ENCODE assay signal across 9 mouse cellular contexts in the genomic region with DNA sequence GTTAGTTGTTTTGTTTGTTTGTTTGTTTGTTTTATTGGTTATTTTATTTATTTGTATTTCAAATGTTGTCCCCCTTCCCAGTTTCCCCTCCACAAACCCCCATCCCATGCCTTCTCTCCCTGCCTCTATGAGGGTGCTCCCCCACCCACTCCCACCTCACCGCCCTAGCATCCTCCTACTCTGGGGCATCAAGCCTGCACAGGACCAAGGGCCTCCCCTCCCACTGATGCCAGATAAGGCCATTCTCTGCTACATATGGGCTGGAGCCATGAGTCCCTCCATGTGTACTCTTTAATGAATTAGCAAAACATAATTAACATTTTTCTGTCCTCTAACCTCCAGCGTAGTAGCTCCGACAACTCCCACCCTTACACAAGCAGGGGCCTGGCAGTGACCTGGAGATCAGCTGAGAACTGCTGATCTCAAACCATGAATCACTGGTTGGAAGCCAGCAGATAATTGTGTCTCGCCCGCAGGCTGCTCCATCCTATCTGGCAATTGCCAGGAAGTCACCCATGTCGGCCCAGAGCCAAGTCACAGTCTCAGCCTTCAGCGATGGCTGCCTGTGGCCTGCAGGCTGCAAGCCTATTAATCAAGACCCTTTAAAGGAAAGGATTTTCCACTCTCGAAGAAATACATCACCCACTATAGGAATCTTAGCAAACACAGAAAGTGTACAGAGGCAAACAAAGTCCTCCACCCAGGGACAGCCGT.
DNase-seq lines count a peak whose midpoint lies in the region; ATAC-seq and TF ChIP-seq lines count a peak whose summit lies in the region.
"Had no signal": no experiment of that assay in that cellular context is flagged by ENCODE, and none has a peak within 500 bp of the region (broad histone marks: within the 10 kb centered on the region; RNA-seq: fewer than 3 reads in every experiment).

No protein-coding gene starts in this region.

- H3K4me1 ChIP-seq in heart, embryonic 11.5 days (ENCODE audit: control insufficient read depth, insufficient read depth, low read length) = peaks cover 21% of the 10 kb centered on the region
- peaks cover 2 to 3% of the 10 kb centered on the region in 2 experiments; a peak in 3 of 4 replicates for H3K4me1 ChIP-seq in MEL (ENCODE audit: control insufficient read depth in 1 of 2, insufficient read depth in 2 of 2, low read length in 2 of 2)
- peaks cover 13% of the 10 kb centered on the region for H3K4me1 ChIP-seq in hindbrain, embryonic 16.5 days (ENCODE audit: control insufficient read depth, insufficient read depth, low read depth, low read length)
- H3K4me1 ChIP-seq in thymus, adult 2 months (replicated peaks; ENCODE audit: control insufficient read depth, insufficient read depth, low read length) = no peaks in the 10 kb centered on the region
- H3K4me1 ChIP-seq: megakaryocyte, embryonic 14.5 days had no signal

- WGBS in heart, embryonic 11.5 days (ENCODE audit: insufficient replicate concordance) = 50% methylated on average over 9 of the region's 9 CpGs
- WGBS in hindbrain, embryonic 16.5 days = 46% methylated on average over 9 of the region's 9 CpGs
- 80% methylated on average over 9 of the region's 9 CpGs for WGBS in thymus, adult 2 months

- no peak overlapping the region for H3K4me3 ChIP-seq in heart, embryonic 11.5 days (ENCODE audit: low read depth, low read length)
- no peak overlapping the region for H3K4me3 ChIP-seq in MEL (ENCODE audit: control insufficient read depth in 1 of 2, insufficient read depth in 1 of 2, low read depth in 2 of 2, low read length in 2 of 2)
- H3K4me3 ChIP-seq in hindbrain, embryonic 16.5 days (ENCODE audit: low read length) = no peak overlapping the region
- H3K4me3 ChIP-seq in thymus, adult 2 months (ENCODE audit: control insufficient read depth, insufficient read depth, low read length) = no peak overlapping the region
- H3K4me3 ChIP-seq: megakaryocyte, embryonic 14.5 days had no signal

- no peaks in the 10 kb centered on the region for H3K79me2 ChIP-seq in MEL (ENCODE audit: control insufficient read depth, insufficient read depth, low read length, poor library complexity)

- H3K36me3 ChIP-seq in heart, embryonic 11.5 days (ENCODE audit: control insufficient read depth, insufficient read depth, low read length) = no peaks in the 10 kb centered on the region
- no peaks in the 10 kb centered on the region for H3K36me3 ChIP-seq in MEL (ENCODE audit: control insufficient read depth in 1 of 2, insufficient read depth in 2 of 2, low read length in 2 of 2)
- H3K36me3 ChIP-seq in hindbrain, embryonic 16.5 days (ENCODE audit: control insufficient read depth, insufficient read depth, low read length) = no peaks in the 10 kb centered on the region
- no peaks in the 10 kb centered on the region for H3K36me3 ChIP-seq in thymus, adult 2 months (ENCODE audit: control insufficient read depth, insufficient read depth, low read length)

- TF ChIP-seq CTCF in MEL (IDR thresholded peaks at IDR 0.05 in 2 of 3, conservative IDR thresholded peaks at IDR 0.05 in 1 of 3; ENCODE audit: control insufficient read depth in 1 of 3, insufficient read depth in 1 of 3, low read depth in 2 of 3, low read length in 3 of 3, poor library complexity in 1 of 3, severe bottlenecking in 1 of 3) = no peak
- TF ChIP-seq CTCF in thymus, adult 2 months (IDR thresholded peaks at IDR 0.05; ENCODE audit: borderline replicate concordance, control insufficient read depth, extremely low read depth, insufficient read depth, low read length, poor library complexity) = no peak

- no peak overlapping the region for H3K9ac ChIP-seq in heart, embryonic 11.5 days (ENCODE audit: low read depth, low read length)
- no peak overlapping the region for H3K9ac ChIP-seq in MEL (ENCODE audit: control insufficient read depth, low read depth, low read length, poor library complexity, severe bottlenecking)
- H3K9ac ChIP-seq in hindbrain, embryonic 16.5 days (ENCODE audit: low read depth, low read length) = no peak overlapping the region

- no peak for TF ChIP-seq EP300 in MEL (IDR thresholded peaks at IDR 0.05; ENCODE audit: low read depth in 1 of 2, low read length in 2 of 2)

- peaks cover 6% of the 10 kb centered on the region; the same call in 1 of the 2 replicates for H3K27me3 ChIP-seq in heart, embryonic 11.5 days (ENCODE audit: control insufficient read depth, insufficient read depth, low read length)
- H3K27me3 ChIP-seq in MEL (ENCODE audit: control insufficient read depth in 1 of 2, insufficient read depth in 2 of 2, low read length in 2 of 2) = no peaks in the 10 kb centered on the region
- no peaks in the 10 kb centered on the region for H3K27me3 ChIP-seq in hindbrain, embryonic 16.5 days (replicated peaks; ENCODE audit: control insufficient read depth, insufficient read depth, low read length)
- no peaks in the 10 kb centered on the region for H3K27me3 ChIP-seq in thymus, adult 2 months (ENCODE audit: control insufficient read depth, insufficient read depth, low read length)

- no peak for ATAC-seq in heart, embryonic 11.5 days (replicated peaks; ENCODE audit: insufficient number of reproducible peaks, low FRiP score, low TSS enrichment)
- ATAC-seq in hindbrain, embryonic 16.5 days = peak; percentile 60; the same call in 1 of the 2 replicates

- H3K4me2 ChIP-seq in heart, embryonic 11.5 days = no peak overlapping the region
- no peak overlapping the region for H3K4me2 ChIP-seq in hindbrain, embryonic 16.5 days (ENCODE audit: low read length)

- H3K27ac ChIP-seq in heart, embryonic 11.5 days (ENCODE audit: low read depth, low read length) = no peak overlapping the region
- H3K27ac ChIP-seq in MEL (ENCODE audit: control insufficient read depth, low read depth, low read length) = no peak overlapping the region
- H3K27ac ChIP-seq in hindbrain, embryonic 16.5 days (ENCODE audit: low read depth, low read length) = no peak overlapping the region
- H3K27ac ChIP-seq in thymus, adult 2 months (ENCODE audit: control insufficient read depth, insufficient read depth, low read length) = no peak overlapping the region

- TF ChIP-seq POLR2A in MEL (IDR thresholded peaks at IDR 0.05; ENCODE audit: control insufficient read depth in 1 of 2, insufficient read depth in 1 of 2, low read depth in 1 of 2, low read length in 2 of 2, poor library complexity in 1 of 2) = no peak
- no peak for TF ChIP-seq POLR2A in thymus, adult 2 months (IDR thresholded peaks at IDR 0.05; ENCODE audit: control insufficient read depth, extremely low read depth, insufficient read depth, low read length, poor library complexity)

- H3K9me3 ChIP-seq in heart, embryonic 11.5 days (replicated peaks; ENCODE audit: control insufficient read depth, low read length) = no peaks in the 10 kb centered on the region
- H3K9me3 ChIP-seq in MEL (replicated peaks; ENCODE audit: insufficient read depth, low read length) = no peaks in the 10 kb centered on the region
- no peaks in the 10 kb centered on the region for H3K9me3 ChIP-seq in hindbrain, embryonic 16.5 days (ENCODE audit: control insufficient read depth, low read length)

- DNase-seq in heart, adult 11 months = peak; percentile 96
- peak; percentile 8 for DNase-seq in MEL (ENCODE audit: low read depth, low spot score)
- DNase-seq in cerebellum, postnatal 25 days = peak; percentile 63 to 81
- DNase-seq in thymus, adult 2 months = no peak
- DNase-seq in thymus, postnatal 14 days = no peak
- no peak for DNase-seq in spleen, adult 18-20 months

- no peak for TF ChIP-seq RAD21 in MEL (IDR thresholded peaks at IDR 0.05; ENCODE audit: low read depth, low read length)

TF ChIP-seq in MEL, 35 proteins besides CTCF, POLR2A, EP300 and RAD21:
- TF ChIP-seq CHD1 (IDR thresholded peaks at IDR 0.05; ENCODE audit: low read depth, low read length) (no peak), ETS1 (IDR thresholded peaks at IDR 0.05; ENCODE audit: low read depth, low read length) (peak; percentile 53; the same call in 1 of the 2 replicates)

Comparison
In these comparisons a context has a peak if more than half of its experiments do, and no peak if none do; other contexts are left out.
1. DNase-seq: peak in heart, adult 11 months (single experiment), MEL (single experiment) and cerebellum, postnatal 25 days (2 of 2); none in thymus, adult 2 months (single experiment), thymus, postnatal 14 days (single experiment) and spleen, adult 18-20 months (0 of 2).